Mouse (Mus musculus): ENCODE results near the gene Slc44a4. TPM values are rescaled to one million over a fixed set of nuclear protein-coding genes. Genes with fewer than 3 reads are reported as not detected.

The Slc44a4 gene
- polyA plus RNA-seq (2012; rRNA removed), result 0.08 and 0.11 TPM in 2 replicates

GRCm38 (mm10) chr17:34913930-34914665 is at the start of gene Slc44a4:
Gene Slc44a4, plus strand, starts transcription at chr17:34914466.

DNA sequence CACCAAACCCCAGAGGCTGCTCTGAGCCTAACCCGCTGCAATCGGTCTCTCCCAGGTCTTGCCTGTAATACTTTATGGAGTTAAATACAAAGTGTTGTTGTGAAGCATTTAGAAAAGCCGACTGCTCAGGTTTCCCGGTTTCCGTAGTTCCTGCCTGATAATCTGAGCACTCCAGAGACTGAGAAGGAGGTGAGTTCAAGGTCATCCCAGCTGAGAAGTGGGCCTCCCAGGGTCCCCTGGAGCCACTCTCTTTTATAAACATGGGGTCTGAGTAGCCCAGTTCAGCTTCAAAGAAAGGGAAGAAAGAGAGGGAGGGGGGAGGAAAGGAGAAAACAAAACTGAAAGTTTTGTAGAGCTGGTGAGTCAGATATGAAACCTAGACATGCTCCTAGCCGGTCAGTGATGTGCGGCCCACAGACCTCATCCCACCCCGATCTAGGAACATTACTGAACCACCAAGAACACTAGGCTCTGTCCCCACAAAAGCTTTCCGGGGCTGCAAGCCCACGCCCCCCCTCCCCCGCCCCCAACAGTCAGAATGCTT is 34.9 kb upstream of the Slc44a4 start, which contains the start of gene Zbtb12:
TSS of gene Zbtb12 (plus strand) at position 148 of the 544 bp plus-strand sequence.

GRCm38 (mm10) chr17:34881683-34882310 is 32.5 kb upstream of the Slc44a4 start, which contains the start of gene Gm20547:
Gene Gm20547, minus strand, starts transcription at chr17:34882042.

GRCm38 (mm10) chr17:34898160-34898586 is 16.1 kb upstream of the Slc44a4 start, which contains the start of the genes C2 and Ehmt2:
Gene C2, minus strand, starts transcription at chr17:34898265.
Gene Ehmt2, plus strand, starts transcription at chr17:34898469.

DNA sequence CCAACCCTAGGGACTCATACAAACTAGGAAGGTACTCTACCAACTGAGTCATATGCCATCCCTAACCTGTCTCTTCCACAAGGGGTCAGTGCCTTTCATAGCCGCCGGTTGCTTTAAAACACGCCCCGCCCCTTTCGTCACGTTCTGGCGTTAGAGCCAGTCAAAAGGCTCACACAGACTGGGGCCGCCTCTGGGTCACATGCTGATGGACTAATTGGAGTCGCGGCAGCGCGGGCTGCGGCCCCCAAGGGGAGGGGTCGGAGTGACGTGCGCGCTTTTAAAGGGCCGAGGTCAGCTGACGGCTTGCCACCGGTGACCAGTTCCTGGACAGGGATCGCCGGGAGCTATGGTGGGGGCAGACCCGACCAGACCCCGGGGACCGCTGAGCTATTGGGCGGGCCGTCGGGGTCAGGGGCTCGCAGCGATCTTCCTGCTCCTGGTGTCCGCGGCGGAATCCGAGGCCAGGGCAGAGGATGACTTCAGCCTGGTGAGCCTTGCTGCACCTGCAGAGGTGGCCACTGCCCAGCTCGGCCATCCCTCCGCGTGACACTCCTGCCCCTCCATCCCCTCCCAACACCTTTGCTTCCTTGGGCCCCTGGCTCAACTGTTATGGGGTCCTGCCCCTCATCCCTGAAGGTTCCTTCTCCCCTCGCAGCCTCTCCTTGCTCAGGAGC is 16.9 kb downstream of the Slc44a4 start, which contains the start of gene Neu1:
TSS of gene Neu1 (plus strand) at position 193 of the 674 bp plus-strand sequence.

GRCm38 (mm10) chr17:34959130-34959778 is 45.0 kb downstream of the Slc44a4 start, which contains the start of gene Hspa1b:
Gene Hspa1b, minus strand, starts transcription at chr17:34959238.

DNA sequence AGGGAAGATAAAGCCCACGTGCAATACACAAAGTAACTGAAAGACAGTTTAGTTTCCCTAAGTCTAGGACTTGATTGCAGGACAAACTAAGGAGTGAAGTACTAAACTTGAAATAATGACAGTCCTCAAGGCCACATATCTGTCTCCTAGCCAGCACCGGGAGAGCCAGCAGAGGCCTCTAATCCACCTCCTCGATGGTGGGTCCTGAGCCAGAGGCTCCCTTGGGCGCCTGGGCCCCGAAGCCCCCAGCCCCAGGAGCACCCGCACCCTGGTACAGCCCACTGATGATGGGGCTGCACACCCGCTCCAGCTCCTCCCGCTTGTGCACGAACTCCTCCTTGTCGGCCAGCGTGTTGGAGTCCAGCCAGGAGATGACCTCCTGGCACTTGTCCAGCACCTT is 55.6 kb downstream of the Slc44a4 start, which contains the start of gene Gm20481:
TSS of gene Gm20481 (plus strand) at position 91 of the 400 bp plus-strand sequence.

GRCm38 (mm10) chr17:34972069-34972749 is 57.9 kb downstream of the Slc44a4 start, which contains the start of the genes Hspa1a and Hspa1l:
Gene Hspa1a, minus strand, starts transcription at chr17:34972156.
Gene Hspa1l, plus strand, starts transcription at chr17:34972703.

Other genes with a start within 250 kb of the Slc44a4 start
- gene Tnxb, start 243.9 kb upstream of the Slc44a4 start, polyA plus RNA-seq (2012; rRNA removed), result 0.06 and 0.09 TPM in 2 replicates
- gene C4b, start 170.6 kb upstream of the Slc44a4 start, polyA plus RNA-seq (2012; rRNA removed), result 0.05 and 0.07 TPM in 2 replicates
- gene Cyp21a1, start 109.9 kb upstream of the Slc44a4 start, polyA plus RNA-seq (2012; rRNA removed), result 0.04 TPM in 2 replicates
- 46.3 and 66.7 TPM in 2 replicates for gene Stk19, start 77.5 kb upstream of the Slc44a4 start, polyA plus RNA-seq (2012; rRNA removed)
- 70.9 and 71.2 TPM in 2 replicates for gene Dxo, start 77.4 kb upstream of the Slc44a4 start, polyA plus RNA-seq (2012; rRNA removed)
- 65.5 and 77.4 TPM in 2 replicates for gene Skiv2l, start 64.3 kb upstream of the Slc44a4 start, polyA plus RNA-seq (2012; rRNA removed)
- 94.0 and 142 TPM in 2 replicates for gene Nelfe, start 64.1 kb upstream of the Slc44a4 start, polyA plus RNA-seq (2012; rRNA removed)
- gene Cfb, start 51.9 kb upstream of the Slc44a4 start, polyA plus RNA-seq (2012; rRNA removed), result 1.9 and 6.9 TPM in 2 replicates
- gene Zbtb12, start 35.0 kb upstream of the Slc44a4 start, polyA plus RNA-seq (2012; rRNA removed), result 73.5 and 98.0 TPM in 2 replicates
- not detected in 2 replicates for gene Gm20547, start 32.4 kb upstream of the Slc44a4 start, polyA plus RNA-seq (2012; rRNA removed)
- gene C2, start 16.2 kb upstream of the Slc44a4 start, polyA plus RNA-seq (2012; rRNA removed), result 1.6 and 2.2 TPM in 2 replicates
- gene Ehmt2, start 16.0 kb upstream of the Slc44a4 start, polyA plus RNA-seq (2012; rRNA removed), result 218 and 222 TPM in 2 replicates
- gene Neu1, start 16.8 kb downstream of the Slc44a4 start, polyA plus RNA-seq (2012; rRNA removed), result 14.5 and 15.9 TPM in 2 replicates
- gene Hspa1b, start 44.8 kb downstream of the Slc44a4 start, polyA plus RNA-seq (2012; rRNA removed), result 3.0 and 3.4 TPM in 2 replicates
- gene Gm20481, start 55.4 kb downstream of the Slc44a4 start, polyA plus RNA-seq (2012; rRNA removed), result not detected in 2 replicates
- 1.4 and 2.2 TPM in 2 replicates for gene Hspa1a, start 57.7 kb downstream of the Slc44a4 start, polyA plus RNA-seq (2012; rRNA removed)
- 0.22 and 0.31 TPM in 2 replicates for gene Hspa1l, start 58.2 kb downstream of the Slc44a4 start, polyA plus RNA-seq (2012; rRNA removed)
- 98.3 and 206 TPM in 2 replicates for gene Lsm2, start 67.4 kb downstream of the Slc44a4 start, polyA plus RNA-seq (2012; rRNA removed)
- gene Vars, start 86.5 kb downstream of the Slc44a4 start, polyA plus RNA-seq (2012; rRNA removed), result 127 and 135 TPM in 2 replicates
- gene Vwa7, start 102.1 kb downstream of the Slc44a4 start, polyA plus RNA-seq (2012; rRNA removed), result 0.60 and 0.76 TPM in 2 replicates
- 6.4 and 8.8 TPM in 2 replicates for gene Sapcd1, start 113.5 kb downstream of the Slc44a4 start, polyA plus RNA-seq (2012; rRNA removed)
- 6.7 and 11.0 TPM in 2 replicates for gene Msh5, start 132.3 kb downstream of the Slc44a4 start, polyA plus RNA-seq (2012; rRNA removed)
- 122 and 142 TPM in 2 replicates for gene Clic1, start 135.5 kb downstream of the Slc44a4 start, polyA plus RNA-seq (2012; rRNA removed)
- gene Ddah2, start 144.6 kb downstream of the Slc44a4 start, polyA plus RNA-seq (2012; rRNA removed), result 392 and 957 TPM in 2 replicates
- gene Ly6g6c, start 150.9 kb downstream of the Slc44a4 start, polyA plus RNA-seq (2012; rRNA removed), result 0.19 and 0.28 TPM in 2 replicates
- 0.67 and 0.88 TPM in 2 replicates for gene Mpig6b, start 151.7 kb downstream of the Slc44a4 start, polyA plus RNA-seq (2012; rRNA removed)
- gene Ly6g6e, start 162.4 kb downstream of the Slc44a4 start, polyA plus RNA-seq (2012; rRNA removed), result 0.18 and 0.29 TPM in 2 replicates
- gene Ly6g6d, start 163.6 kb downstream of the Slc44a4 start, polyA plus RNA-seq (2012; rRNA removed), result 2.5 and 3.0 TPM in 2 replicates
- gene Ly6g6f, start 171.1 kb downstream of the Slc44a4 start, polyA plus RNA-seq (2012; rRNA removed), result 0.83 and 1.1 TPM in 2 replicates
- 39.3 and 52.2 TPM in 2 replicates for gene Abhd16a, start 174.8 kb downstream of the Slc44a4 start, polyA plus RNA-seq (2012; rRNA removed)
- not detected in 2 replicates for gene Ly6g5c, start 193.8 kb downstream of the Slc44a4 start, polyA plus RNA-seq (2012; rRNA removed)
- gene Ly6g5b, start 201.0 kb downstream of the Slc44a4 start, polyA plus RNA-seq (2012; rRNA removed), result 1.1 and 2.1 TPM in 2 replicates
- gene Gpank1, start 207.0 kb downstream of the Slc44a4 start, polyA plus RNA-seq (2012; rRNA removed), result 19.6 and 31.0 TPM in 2 replicates
- gene Csnk2b, start 207.6 kb downstream of the Slc44a4 start, polyA plus RNA-seq (2012; rRNA removed), result 156 and 178 TPM in 2 replicates
- gene D17H6S53E, start 211.9 kb downstream of the Slc44a4 start, polyA plus RNA-seq (2012; rRNA removed), result 5.3 and 13.0 TPM in 2 replicates
- gene Apom, start 217.6 kb downstream of the Slc44a4 start, polyA plus RNA-seq (2012; rRNA removed), result 10.2 and 22.4 TPM in 2 replicates
- 201 and 247 TPM in 2 replicates for gene Bag6, start 220.7 kb downstream of the Slc44a4 start, polyA plus RNA-seq (2012; rRNA removed)